Mouse (Mus musculus): Measurements from ENCODE around the gene Tmx4. TPM values are rescaled to one million over a fixed set of nuclear protein-coding genes. Genes with fewer than 3 reads are reported as not detected.
"Not testable (repeated sequence)": the region's sequence is repeated elsewhere in the genome, so short reads cannot be mapped to it uniquely, and the experiment has no call there.

Tmx4 gene
- total RNA-seq (2021): 100 to 1,000 TPM; 121 to 133 TPM
- long read RNA-seq, experiment 1, full-length matches to known transcripts: 45 of 59 reads
- long read RNA-seq, experiment 1, partial matches to known transcripts: 8 of 59 reads
- long read RNA-seq, experiment 1, other reads (novel, unspliced or antisense): 6 of 59 reads
- long read RNA-seq, experiment 2, full-length matches to known transcripts: 51 of 59 reads
- long read RNA-seq, experiment 2, partial matches to known transcripts: 3 of 59 reads
- long read RNA-seq, experiment 2, other reads (novel, unspliced or antisense): 5 of 59 reads

- peak; percentile 96 to 98 for DNase-seq (ENCODE audit: low spot score in 2 of 2)
These were observed at the start of gene Tmx4 for GRCm38 (mm10) chr2:134643514-134644300. Gene Tmx4, minus strand, starts transcription at chr2:134644145.

- DNase-seq (ENCODE audit: low spot score in 2 of 2): no peak
These were observed 48.2 kb upstream of the Tmx4 start for GRCm38 (mm10) chr2:134692125-134692524.

- no peak for DNase-seq (ENCODE audit: low spot score in 2 of 2)
These were observed 47.1 kb upstream of the Tmx4 start for GRCm38 (mm10) chr2:134691055-134691454.

- DNase-seq (ENCODE audit: low spot score in 2 of 2): no peak
These were observed 38.4 kb upstream of the Tmx4 start for GRCm38 (mm10) chr2:134682326-134682725.

GRCm38 (mm10) chr2:134681271-134681961, 37.5 kb upstream of the Tmx4 start:
- DNase-seq (ENCODE audit: low spot score in 2 of 2): peak; percentile 29 to 62

GRCm38 (mm10) chr2:134679567-134679966, 35.6 kb upstream of the Tmx4 start:
- no peak for DNase-seq (ENCODE audit: low spot score in 2 of 2)

- DNase-seq (ENCODE audit: low spot score in 2 of 2): no peak
These were observed 31.5 kb upstream of the Tmx4 start for GRCm38 (mm10) chr2:134675465-134675864.

- peak; percentile 20 to 29 for DNase-seq (ENCODE audit: low spot score in 2 of 2)
These were observed 29.7 kb upstream of the Tmx4 start for GRCm38 (mm10) chr2:134673604-134674003.

- DNase-seq (ENCODE audit: low spot score in 2 of 2): no peak
These were observed 12.5 kb upstream of the Tmx4 start for GRCm38 (mm10) chr2:134656477-134656876.

- no peak for DNase-seq (ENCODE audit: low spot score in 2 of 2)
These were observed 10.7 kb upstream of the Tmx4 start for GRCm38 (mm10) chr2:134654668-134655067.

GRCm38 (mm10) chr2:134652759-134653158, 8.8 kb upstream of the Tmx4 start:
- no peak for DNase-seq (ENCODE audit: low spot score in 2 of 2)

GRCm38 (mm10) chr2:134648999-134649398, 5.1 kb upstream of the Tmx4 start:
- DNase-seq (ENCODE audit: low spot score in 2 of 2): no peak

GRCm38 (mm10) chr2:134645752-134646151, 1.8 kb upstream of the Tmx4 start:
- no peak for DNase-seq (ENCODE audit: low spot score in 2 of 2)

- DNase-seq (ENCODE audit: low spot score in 2 of 2): no peak
These were observed 1.2 kb upstream of the Tmx4 start for GRCm38 (mm10) chr2:134645166-134645565.

GRCm38 (mm10) chr2:134644301-134644912, 462 bp upstream of the Tmx4 start:
- no peak for DNase-seq (ENCODE audit: low spot score in 2 of 2)

- DNase-seq (ENCODE audit: low spot score in 2 of 2): no peak
These were observed 1.6 kb downstream of the Tmx4 start for GRCm38 (mm10) chr2:134642377-134642776.

- DNase-seq (ENCODE audit: low spot score in 2 of 2): no peak
These were observed 2.6 kb downstream of the Tmx4 start for GRCm38 (mm10) chr2:134641372-134641771.

- no peak for DNase-seq (ENCODE audit: low spot score in 2 of 2)
These were observed 3.5 kb downstream of the Tmx4 start for GRCm38 (mm10) chr2:134640398-134640797.

- DNase-seq (ENCODE audit: low spot score in 2 of 2): not testable (repeated sequence)
These were observed 15.4 kb downstream of the Tmx4 start for GRCm38 (mm10) chr2:134628541-134628940.

GRCm38 (mm10) chr2:134604935-134605334, 39.0 kb downstream of the Tmx4 start:
- no peak for DNase-seq (ENCODE audit: low spot score in 2 of 2)

GRCm38 (mm10) chr2:134591081-134591694, 52.8 kb downstream of the Tmx4 start:
- DNase-seq (ENCODE audit: low spot score in 2 of 2): no peak
